ENCODE assay signal across 18 mouse cellular contexts in genomic region chr7:111528961-111529643, GRCm38 (mm10).
"Had no signal": no experiment of that assay in that cellular context is flagged by ENCODE, and none has a peak within 500 bp of the region (broad histone marks: within the 10 kb centered on the region; RNA-seq: fewer than 3 reads in every experiment).

No protein-coding gene starts in this region.

- H3K4me1 ChIP-seq: liver, embryonic 12.5 days; liver, embryonic 15.5 days; megakaryocyte, embryonic 14.5 days; midbrain, embryonic 10.5 days; midbrain, embryonic 13.5 days had no signal

- H3K27me3 ChIP-seq: limb, embryonic 13.5 days; liver, embryonic 12.5 days; liver, embryonic 15.5 days; megakaryocyte, embryonic 14.5 days; midbrain, embryonic 13.5 days had no signal

- H3K4me2 ChIP-seq: limb, embryonic 13.5 days; liver, embryonic 12.5 days; liver, embryonic 15.5 days; midbrain, embryonic 13.5 days had no signal

- H3K27ac ChIP-seq: hindbrain, postnatal 0 days; limb, embryonic 10.5 days; limb, embryonic 13.5 days; liver, embryonic 12.5 days; liver, embryonic 15.5 days; midbrain, embryonic 10.5 days; midbrain, embryonic 13.5 days had no signal

- H3K9ac ChIP-seq: limb, embryonic 13.5 days; liver, embryonic 12.5 days; liver, embryonic 15.5 days; midbrain, embryonic 13.5 days had no signal

- H3K4me3 ChIP-seq: limb, embryonic 10.5 days; limb, embryonic 13.5 days; liver, embryonic 12.5 days; liver, embryonic 15.5 days; megakaryocyte, embryonic 14.5 days; midbrain, embryonic 10.5 days; midbrain, embryonic 13.5 days had no signal

- DNase-seq: kidney, adult 18-20 months; kidney, adult 9 months; kidney, postnatal 14 days; kidney, postnatal 4 days; liver; lung, postnatal 10 days; thymus, adult 2 months; thymus, postnatal 25 days had no signal

- ATAC-seq: hindbrain, postnatal 0 days; inflammation-experienced regulatory T-cells, adult 6 months; intestine, embryonic 16.5 days; liver, embryonic 12.5 days; midbrain, embryonic 13.5 days had no signal

- H3K9me3 ChIP-seq: limb, embryonic 10.5 days; limb, embryonic 13.5 days; liver, embryonic 12.5 days; liver, embryonic 15.5 days; midbrain, embryonic 10.5 days; midbrain, embryonic 13.5 days had no signal

- H3K36me3 ChIP-seq: limb, embryonic 10.5 days; limb, embryonic 13.5 days; liver, embryonic 12.5 days; liver, embryonic 15.5 days; midbrain, embryonic 10.5 days; midbrain, embryonic 13.5 days had no signal
